Mouse (Mus musculus) C2C12 (cell line): Measurements from ENCODE around the gene Acat3.

Experiments
- CEBPB ChIP-seq: IDR thresholded peaks from one replicate; pipeline ENCODE4 v1.6.1; 2011; ENCODE audit warnings: low read depth, mild to moderate bottlenecking, control low read depth, moderate library complexity
- CTCF ChIP-seq: IDR thresholded peaks from one replicate; pipeline ENCODE4 v1.5.1; 2011; ENCODE audit not compliant: control insufficient read depth, insufficient read depth, insufficient read length

DNA sequence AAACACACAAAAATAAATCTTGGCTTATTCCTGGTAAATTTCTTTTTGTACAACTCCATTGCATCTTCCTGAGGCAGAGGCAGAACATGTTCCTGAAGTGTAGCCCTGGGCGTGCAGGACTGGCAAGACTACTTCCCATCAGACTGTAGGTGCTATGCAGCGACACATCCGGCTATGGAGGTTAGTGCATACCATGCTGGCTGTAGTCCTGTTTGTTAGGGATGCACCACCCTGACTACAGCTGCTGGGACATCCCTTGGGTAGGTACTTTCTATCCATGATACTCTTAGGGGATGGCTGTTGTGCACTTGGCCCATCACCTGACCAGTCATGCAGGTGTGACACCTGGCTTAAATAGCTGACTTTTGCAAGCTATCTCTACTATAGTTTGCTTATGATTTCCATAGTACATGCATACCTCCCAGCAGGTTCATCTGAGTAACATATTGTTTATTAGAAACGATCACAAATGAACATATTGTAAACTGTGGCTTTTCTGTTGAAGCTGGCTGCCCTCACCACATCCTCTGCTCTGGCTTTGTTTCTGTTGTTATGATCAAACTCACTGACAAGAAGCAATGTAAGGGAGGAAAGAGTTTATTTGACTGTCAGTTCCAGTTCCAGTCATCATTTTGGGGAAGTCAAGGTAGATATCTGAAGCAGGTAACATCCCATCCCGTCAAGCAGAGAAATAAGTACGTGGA lies 2.2 kb upstream of the Acat3 start:
- TF ChIP-seq CTCF (no peak), CEBPB (no peak)
